Mouse (Mus musculus): ENCODE measurements around the gene Cntn5.

Gene Cntn5

DNA sequence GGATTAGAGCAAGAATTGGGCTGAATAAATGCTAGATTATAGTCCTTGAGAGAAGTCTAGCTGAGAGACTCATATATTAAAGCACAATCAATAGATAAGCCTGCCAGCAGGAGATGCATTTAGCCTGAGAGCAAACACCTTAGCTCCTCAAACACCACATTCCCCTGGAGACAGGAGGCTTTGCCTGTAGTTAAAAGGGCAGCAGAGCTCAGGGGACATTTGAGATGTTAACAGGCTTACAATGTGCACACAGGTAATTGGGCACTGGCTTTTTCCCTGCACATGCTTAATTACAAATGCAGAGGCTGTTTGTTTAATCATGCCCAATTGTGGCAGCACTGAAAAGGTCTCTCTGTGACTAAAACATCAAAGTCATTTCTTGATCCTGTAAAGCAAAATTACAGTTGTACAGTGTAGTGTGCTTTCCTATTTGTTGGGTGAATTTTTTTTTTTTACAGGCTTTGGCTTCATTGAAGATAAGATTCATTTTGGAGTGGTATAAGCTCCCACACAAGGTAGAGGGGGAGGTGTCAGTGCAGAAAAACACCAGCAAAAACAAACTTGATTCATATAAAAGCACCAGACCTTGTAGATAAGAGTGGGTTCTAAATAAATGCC lies 457.2 kb downstream of the Cntn5 start:
- no peak for DNase-seq (ENCODE audit: low spot score)

GRCm38 (mm10) chr9:10412075-10412474 lies 492.5 kb downstream of the Cntn5 start:
- DNase-seq (ENCODE audit: low spot score) = no peak

DNA sequence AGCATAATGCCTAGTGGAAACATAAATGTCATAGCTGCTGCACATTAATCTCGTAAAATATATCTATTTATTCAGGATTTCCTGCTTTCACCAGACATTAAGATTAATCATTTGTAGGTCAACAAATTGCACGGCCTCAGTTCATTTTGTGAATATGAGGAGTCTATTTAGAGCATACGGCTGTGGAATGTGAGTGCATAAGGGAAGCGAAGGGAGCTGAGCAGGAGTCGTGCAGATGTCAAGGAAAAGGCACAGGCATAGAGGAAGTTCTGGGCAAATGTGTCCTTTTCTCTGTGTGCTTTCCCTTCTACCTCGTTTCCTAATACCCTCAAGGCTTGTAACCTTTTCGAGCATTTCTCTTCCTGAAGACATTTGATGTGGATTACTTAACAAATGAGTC lies 504.5 kb downstream of the Cntn5 start:
- DNase-seq (ENCODE audit: low spot score) = no peak

DNA sequence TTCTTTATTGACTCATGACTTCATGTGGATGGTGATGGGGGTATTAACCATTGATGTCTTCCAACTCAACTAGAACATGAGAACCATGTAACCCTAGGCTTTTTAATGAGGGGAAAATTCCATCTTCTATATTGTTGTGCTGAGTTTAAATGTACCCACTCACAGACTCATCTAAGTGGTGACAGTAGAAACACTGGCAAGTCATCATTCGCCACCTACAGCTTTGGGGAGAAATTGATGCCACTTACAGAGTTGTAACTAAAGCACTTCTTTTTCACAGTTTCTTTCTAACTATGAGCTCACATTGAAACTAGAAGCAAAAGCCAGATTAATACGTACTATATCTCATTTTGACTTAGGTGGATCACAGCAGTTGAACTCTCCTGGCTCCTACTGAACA lies 514.7 kb downstream of the Cntn5 start:
- DNase-seq (ENCODE audit: low spot score) = no peak

DNA sequence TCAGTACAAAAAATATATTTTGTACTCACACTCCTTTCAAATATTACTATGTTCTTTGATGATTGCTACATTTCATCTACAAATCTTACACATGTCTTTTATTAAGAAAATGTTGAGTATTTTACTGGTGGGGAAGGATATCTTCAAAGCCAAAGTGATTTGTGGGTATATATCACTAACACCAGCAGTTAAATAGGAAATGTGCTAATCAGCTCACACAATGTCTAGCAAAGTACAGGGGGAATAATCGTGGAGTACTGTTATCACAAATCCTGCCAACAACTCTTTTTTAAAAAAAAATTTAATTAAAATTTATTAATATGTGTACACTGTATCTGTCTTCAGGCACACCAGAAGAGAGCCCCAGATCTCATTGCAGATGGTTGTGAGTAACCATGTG lies 520.1 kb downstream of the Cntn5 start:
- DNase-seq (ENCODE audit: low spot score) = no peak

GRCm38 (mm10) chr9:10383140-10383539 lies 521.4 kb downstream of the Cntn5 start:
- DNase-seq (ENCODE audit: low spot score) = no peak

DNA sequence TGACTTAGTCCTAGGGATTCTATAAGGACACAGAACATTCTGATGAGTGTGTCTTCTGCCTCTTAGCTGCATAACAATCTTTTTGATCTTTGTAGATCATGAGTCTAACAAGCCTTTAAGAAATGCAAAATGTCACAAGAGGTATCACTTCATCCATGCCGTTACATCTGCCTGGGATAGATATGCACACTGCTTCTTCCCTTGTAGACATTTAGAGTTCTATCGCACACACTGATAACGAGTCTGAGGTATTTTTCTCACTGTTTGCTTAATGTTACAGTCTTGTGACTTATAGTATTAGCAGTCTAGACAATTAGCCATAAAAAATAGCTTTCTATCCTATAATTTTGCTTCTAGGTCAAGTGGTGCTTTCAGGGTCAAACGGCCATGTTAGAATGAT lies 522.9 kb downstream of the Cntn5 start:
- DNase-seq (ENCODE audit: low spot score) = no peak

GRCm38 (mm10) chr9:10376261-10376660 lies 528.3 kb downstream of the Cntn5 start:
- no peak for DNase-seq (ENCODE audit: low spot score)

DNA sequence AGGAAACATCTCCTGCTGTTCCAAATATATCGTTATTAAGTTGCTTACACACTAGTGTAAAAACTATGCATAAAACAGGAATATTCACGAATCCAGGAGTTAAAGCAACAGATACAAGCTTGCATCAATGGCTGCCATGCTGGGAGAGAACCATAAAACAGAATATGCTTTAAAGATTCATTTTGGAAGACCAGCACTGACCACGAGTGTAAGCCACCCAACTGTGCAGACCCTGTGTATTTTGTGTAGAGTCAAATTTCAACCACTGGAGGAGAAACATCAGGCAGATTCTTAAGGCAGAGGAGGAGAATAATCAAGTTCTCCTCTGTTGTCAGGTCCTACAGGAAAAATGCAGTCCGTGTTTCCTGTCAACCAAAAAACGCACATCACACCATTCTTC lies 535.6 kb downstream of the Cntn5 start:
- no peak for DNase-seq (ENCODE audit: low spot score)

DNA sequence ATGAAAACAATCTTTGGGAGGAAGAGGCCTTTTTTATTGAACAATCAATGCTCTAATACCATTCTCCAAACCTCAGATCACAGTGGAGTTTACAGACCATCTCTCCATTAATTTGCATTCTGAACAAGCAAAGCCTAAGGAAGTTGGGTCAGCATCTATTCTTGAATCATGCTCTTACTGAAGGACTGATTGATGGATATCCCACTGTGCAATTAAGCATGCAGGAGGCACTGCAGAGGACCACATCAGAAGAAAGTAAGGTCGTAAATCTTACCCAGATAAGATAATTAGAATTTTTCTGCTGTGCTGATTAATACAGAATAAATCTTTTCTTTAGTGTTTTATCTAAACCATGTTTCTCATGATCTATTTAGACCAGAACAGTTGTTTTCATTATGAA lies 536.2 kb downstream of the Cntn5 start:
- no peak for DNase-seq (ENCODE audit: low spot score)

GRCm38 (mm10) chr9:10366246-10366955 lies 538.2 kb downstream of the Cntn5 start:
- DNase-seq (ENCODE audit: low spot score) = no peak

- DNase-seq (ENCODE audit: low spot score) = no peak
Measured at GRCm38 (mm10) chr9:10350909-10351655, 553.5 kb downstream of the Cntn5 start.

DNA sequence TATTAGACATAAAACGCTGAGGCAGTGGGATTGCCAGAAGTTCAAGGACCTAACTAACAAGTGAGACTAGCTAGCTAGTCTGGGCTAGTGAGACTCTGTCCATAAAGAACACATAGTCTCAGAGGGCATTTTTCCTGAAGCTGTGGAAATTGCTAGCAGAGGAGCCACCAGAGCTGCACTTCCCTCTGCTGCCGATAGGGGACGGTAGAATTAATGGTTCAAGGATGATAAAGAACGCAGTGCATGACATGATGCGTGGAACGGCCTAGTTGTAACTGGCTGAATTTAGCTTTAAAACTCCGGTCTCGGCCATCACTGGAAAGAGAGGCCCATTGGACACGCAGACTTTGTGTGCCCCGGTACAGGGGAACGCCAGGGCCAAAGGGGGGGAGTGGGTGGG lies 555.8 kb downstream of the Cntn5 start:
- DNase-seq (ENCODE audit: low spot score) = peak; percentile 10

GRCm38 (mm10) chr9:10348222-10348621 lies 556.4 kb downstream of the Cntn5 start:
- no peak for DNase-seq (ENCODE audit: low spot score)

- DNase-seq (ENCODE audit: low spot score) = no peak
Measured at GRCm38 (mm10) chr9:10340751-10341150, 563.8 kb downstream of the Cntn5 start.

DNA sequence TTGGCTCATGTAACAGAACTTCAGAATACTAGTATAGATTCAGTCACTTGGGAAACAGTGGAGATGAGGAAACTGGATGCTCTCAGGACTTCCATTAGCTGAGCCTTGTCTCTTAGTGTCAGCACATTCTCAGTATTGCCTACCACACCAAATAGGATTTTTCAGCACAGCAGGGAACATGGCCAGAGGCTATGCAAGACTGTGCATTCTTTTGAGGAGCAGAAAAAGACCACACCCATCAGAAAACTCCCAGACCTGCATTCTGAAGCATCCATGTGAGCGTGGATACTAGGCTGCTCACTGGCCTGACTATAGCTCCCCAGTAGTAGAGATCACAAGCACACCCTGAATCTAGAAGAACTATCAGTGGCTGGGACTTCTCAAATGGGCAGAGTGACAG lies 564.9 kb downstream of the Cntn5 start:
- no peak for DNase-seq (ENCODE audit: low spot score)

- DNase-seq (ENCODE audit: low spot score) = no peak
Measured at GRCm38 (mm10) chr9:10324697-10325368, 579.7 kb downstream of the Cntn5 start.

GRCm38 (mm10) chr9:10269342-10269741 lies 635.2 kb downstream of the Cntn5 start:
- no peak for DNase-seq (ENCODE audit: low spot score)

GRCm38 (mm10) chr9:10268836-10269235 lies 635.7 kb downstream of the Cntn5 start:
- DNase-seq (ENCODE audit: low spot score) = no peak

DNA sequence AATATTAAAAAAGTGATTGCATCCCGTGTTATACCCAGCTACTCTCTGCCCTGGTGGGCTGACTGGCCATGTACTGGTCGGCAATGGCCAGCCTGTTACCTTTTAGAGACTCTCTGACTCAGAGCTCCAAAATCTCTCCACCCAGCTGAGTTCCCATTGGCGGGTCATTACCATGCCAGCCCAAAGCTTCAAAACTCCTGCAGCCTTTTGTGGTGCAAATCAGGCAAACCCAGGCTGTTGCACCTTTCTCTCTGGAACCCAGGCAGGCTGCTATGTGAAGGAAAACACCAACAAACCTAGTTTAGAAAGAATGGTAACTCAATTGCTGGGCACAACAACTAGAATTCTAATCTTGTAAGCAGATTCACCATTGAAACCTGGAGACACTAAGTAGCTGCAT lies 639.0 kb downstream of the Cntn5 start:
- no peak for DNase-seq (ENCODE audit: low spot score)

DNA sequence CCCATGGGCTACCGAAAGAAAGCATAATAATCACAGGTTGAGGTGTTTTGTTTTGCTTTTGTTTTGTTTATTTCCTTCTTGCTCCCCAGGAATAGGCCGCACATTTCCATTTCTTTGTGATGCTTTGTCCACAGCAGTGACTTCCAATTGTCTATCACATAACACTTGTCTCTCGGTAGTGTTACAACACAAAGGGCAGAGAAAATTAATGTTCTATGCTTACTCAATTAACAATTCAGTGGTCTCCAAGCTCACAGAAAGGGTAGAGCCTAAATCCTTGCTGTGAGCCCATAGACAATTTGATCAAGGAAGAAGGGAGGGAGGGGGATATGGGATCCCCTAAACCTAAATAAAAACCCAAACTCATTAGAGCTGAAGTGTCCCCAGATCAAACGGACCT lies 671.2 kb downstream of the Cntn5 start:
- DNase-seq (ENCODE audit: low spot score) = no peak

DNA sequence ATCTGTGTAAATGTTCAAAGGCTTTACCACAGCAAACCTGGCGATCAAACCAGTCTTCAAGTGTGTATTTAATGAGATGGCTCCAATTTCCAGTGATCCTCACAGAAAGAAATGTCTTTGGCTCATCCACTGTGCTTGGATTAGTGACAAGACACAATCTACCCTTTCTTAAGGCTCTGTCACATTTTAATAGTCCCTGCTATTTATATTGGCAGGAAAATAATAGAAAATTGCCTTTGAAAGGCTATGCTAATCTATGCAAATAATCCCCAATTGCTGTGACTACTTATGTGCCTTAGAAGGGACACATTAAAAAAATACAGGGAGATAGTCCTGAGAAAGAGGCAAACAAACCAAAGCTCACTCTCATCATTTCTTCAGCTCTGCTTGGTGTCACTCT lies 672.5 kb downstream of the Cntn5 start:
- DNase-seq (ENCODE audit: low spot score) = no peak

DNA sequence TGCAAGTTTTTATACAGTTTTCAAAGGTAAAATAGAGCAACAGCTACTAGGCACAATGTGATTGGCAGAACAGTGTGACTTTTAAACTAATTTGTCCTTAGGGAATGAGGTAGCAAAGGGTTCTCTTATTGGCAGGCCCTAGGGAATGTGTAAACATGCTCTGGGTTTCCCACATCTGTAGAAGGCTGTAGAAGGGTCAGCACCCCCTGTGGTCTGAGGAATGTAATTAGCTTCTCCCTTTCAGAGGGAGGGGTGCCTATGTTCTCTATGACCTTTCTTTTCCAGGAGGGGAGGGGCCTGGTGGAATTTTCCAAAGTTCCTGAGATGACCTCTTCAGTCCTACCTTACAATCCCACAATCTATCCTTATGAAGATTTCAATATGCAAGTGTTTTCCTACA lies 673.6 kb downstream of the Cntn5 start:
- no peak for DNase-seq (ENCODE audit: low spot score)
